Mouse (Mus musculus): ENCODE data around the gene Stat3. TPM values are rescaled to one million over a fixed set of nuclear protein-coding genes. Genes with fewer than 3 reads are reported as not detected.

Gene Stat3
- polyA plus RNA-seq, 1 experiment from 2014 or later, result 50.6 TPM

DNA sequence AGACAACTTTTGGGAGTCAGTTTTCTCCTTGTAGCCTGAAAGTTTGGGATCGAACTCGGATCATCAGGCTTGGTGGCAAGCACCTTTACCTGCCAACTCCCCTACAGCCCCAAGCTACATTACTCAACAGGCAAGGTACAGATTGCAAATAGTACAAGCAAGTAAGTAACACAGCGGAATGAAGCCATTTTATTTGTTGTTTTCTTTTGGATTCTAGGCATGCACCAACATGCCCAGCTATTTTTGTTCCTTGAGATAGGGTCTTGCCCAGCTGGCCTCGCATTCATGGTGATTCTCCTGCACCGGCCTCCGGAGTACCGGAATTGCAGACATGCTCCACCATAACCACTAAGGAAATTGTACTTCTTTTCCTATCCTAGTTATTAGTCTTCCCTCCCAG is 33.9 kb upstream of the Stat3 start:
- no peak overlapping the region for H3K4me3 ChIP-seq
- no peaks in the 10 kb centered on the region for H3K27me3 ChIP-seq
- ATAC-seq (replicated peaks; ENCODE audit: insufficient number of reproducible peaks, insufficient read depth, low FRiP score, low read depth), result no peak
- no peak overlapping the region for H3K27ac ChIP-seq
- no peak overlapping the region for H3K4me2 ChIP-seq
- H3K36me3 ChIP-seq, result no peaks in the 10 kb centered on the region
- H3K9me3 ChIP-seq (replicated peaks), result no peaks in the 10 kb centered on the region
- no peak overlapping the region for H3K9ac ChIP-seq
- 79% methylated on average over 7 of the region's 7 CpGs for WGBS
- peaks cover 24% of the 10 kb centered on the region for H3K4me1 ChIP-seq (replicated peaks)

DNA sequence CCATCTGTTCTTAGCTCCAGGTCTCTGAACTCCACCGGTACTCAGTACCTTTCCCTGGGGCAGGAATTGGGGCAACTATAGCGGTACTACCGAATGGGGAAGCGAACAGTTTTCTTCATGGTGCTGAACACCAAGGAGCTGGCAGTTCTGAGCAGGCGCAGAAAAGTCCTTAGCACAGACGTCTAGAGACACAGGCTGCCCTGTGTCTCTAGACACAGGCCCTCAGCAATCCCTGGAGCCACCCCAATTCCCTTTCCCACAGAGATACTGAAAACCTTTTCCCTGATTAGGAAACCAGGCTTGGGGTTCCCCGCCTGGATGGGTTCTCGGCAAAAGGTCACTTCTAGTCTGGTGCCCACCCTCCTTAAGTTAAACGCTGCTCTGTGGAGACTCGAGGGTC is 32.1 kb upstream of the Stat3 start:
- no peak for ATAC-seq (replicated peaks; ENCODE audit: insufficient number of reproducible peaks, insufficient read depth, low FRiP score, low read depth)
- WGBS, result 68% methylated on average over 10 of the region's 10 CpGs
- peak overlapping the region; percentile 98 for H3K27ac ChIP-seq
- no peak overlapping the region for H3K4me3 ChIP-seq
- no peaks in the 10 kb centered on the region for H3K27me3 ChIP-seq
- peaks cover 42% of the 10 kb centered on the region for H3K4me1 ChIP-seq (replicated peaks)
- H3K9me3 ChIP-seq (replicated peaks), result no peaks in the 10 kb centered on the region
- peak overlapping the region; percentile 67 for H3K4me2 ChIP-seq
- H3K9ac ChIP-seq, result peak overlapping the region; percentile 49; the same call in 1 of the 2 replicates
- peaks cover 1% of the 10 kb centered on the region; the same call in 1 of the 2 replicates for H3K36me3 ChIP-seq

DNA sequence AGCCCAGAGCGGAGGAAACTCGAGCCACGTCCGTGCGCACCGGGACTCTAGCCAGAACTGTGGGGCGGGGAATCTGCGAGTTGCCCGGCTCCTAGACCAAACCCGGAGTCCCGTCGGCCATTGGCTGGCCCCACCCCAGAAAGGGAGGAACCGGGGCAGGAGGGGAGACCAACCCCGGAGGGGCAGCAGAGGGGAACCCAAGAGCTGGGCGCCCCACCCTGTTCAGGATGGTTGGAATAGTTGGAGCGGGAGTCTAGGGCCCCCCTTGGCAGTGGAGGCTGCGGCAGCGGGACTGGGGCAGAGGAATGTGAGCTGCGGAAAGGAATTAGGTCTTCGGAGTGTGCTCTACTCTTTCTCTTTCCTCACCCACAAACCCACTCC is 31.2 kb upstream of the Stat3 start, which contains the start of gene Cavin1:
Gene Cavin1, minus strand, starts transcription at position 331 of the 381 bp plus-strand sequence.
- Histone ChIP-seq H3K27me3 (no peaks in the 10 kb centered on the region), H3K4me2 (peak within 1 kb of the TSS; percentile 67), H3K9me3 (replicated peaks) (no peaks in the 10 kb centered on the region), H3K27ac (peak within 1 kb of the TSS; percentile 98), H3K9ac (peak within 1 kb of the TSS; percentile 95), H3K36me3 (peaks cover 4% of the 10 kb centered on the region; the same call in 1 of the 2 replicates), H3K4me1 (replicated peaks) (peaks cover 51% of the 10 kb centered on the region), H3K4me3 (peak within 1 kb of the TSS; percentile 85)
- WGBS, result 0% methylated on average over 20 of the region's 20 CpGs
- peak; percentile 94 for ATAC-seq (replicated peaks; ENCODE audit: insufficient number of reproducible peaks, insufficient read depth, low FRiP score, low read depth)

DNA sequence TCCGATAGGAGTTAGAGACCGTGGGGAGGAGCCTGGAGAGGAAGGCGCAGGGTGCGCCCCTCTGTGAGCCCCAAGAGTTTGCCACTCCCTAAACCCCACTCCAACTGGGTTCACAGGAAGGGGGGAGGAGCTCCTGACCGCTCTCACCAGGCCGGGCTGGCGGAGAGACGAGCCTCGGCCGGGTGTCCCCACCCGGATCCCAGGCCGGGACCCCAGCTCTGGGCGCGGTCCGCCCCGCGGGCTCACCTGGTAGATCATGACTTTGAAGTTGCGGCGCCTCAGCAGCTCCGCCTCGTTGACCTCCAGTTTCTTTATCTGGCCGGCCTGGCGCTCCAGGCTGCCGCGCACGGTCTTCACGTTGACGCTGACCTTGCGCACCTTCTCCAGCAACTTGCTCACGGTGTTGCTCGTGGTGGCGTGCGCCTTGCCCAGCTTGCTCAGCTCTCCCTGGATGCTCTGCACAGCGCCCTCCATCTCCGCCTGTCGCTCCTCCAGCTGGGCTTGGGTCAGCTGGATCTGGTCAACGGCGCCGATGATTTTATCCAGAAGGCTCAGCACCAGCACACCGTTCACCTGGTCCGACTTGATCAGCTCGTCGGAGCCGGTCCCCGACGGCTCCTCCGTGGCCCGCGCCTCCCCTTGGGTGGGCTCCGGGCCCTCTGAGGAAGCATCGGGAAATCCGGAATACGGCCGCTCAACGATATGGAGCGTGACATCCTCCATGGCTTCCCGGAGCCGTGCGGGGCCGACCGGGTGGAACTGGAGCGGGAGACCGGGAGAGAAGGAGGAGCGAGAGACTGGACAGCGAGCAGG is 30.6 kb upstream of the Stat3 start:
- peak; percentile 63 for ATAC-seq (replicated peaks; ENCODE audit: insufficient number of reproducible peaks, insufficient read depth, low FRiP score, low read depth)
- H3K27ac ChIP-seq, result peak overlapping the region; percentile 98
- no peaks in the 10 kb centered on the region for H3K27me3 ChIP-seq
- H3K36me3 ChIP-seq, result peaks cover 4% of the 10 kb centered on the region; the same call in 1 of the 2 replicates
- H3K4me2 ChIP-seq, result peak overlapping the region; percentile 67
- H3K4me1 ChIP-seq (replicated peaks), result peaks cover 52% of the 10 kb centered on the region
- under 1% methylated on average over 65 of the region's 65 CpGs for WGBS
- peak overlapping the region; percentile 85 for H3K4me3 ChIP-seq
- peak overlapping the region; percentile 95 for H3K9ac ChIP-seq
- no peaks in the 10 kb centered on the region for H3K9me3 ChIP-seq (replicated peaks)

DNA sequence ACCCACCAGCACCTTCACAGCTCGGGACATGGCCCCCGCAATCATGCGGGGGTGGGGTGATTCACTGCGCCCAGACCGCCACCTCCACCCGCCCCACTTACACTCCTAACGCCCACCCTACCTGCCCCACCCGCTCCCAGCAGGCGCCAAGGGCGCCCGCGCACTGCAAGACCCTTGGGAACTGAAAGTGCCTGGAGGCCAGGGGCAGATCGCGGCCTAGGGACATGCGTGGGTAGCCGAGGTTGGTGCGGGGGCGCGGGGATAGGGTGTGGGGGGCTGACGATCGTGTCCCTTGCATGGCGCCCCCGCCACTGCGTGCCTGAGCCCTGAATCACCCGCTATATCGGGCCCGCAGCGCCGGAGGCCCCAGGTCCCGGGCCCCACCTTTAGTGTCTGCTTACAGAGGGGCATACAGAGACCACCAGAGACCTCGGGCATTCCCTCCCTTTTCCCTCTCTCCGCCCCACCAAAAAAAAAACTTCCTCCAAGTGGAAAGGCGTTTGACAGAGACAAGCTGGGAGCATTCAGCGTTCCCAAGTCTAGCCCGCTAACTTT is 29.9 kb upstream of the Stat3 start:
- Histone ChIP-seq H3K4me2 (peak overlapping the region; percentile 67), H3K9ac (peak overlapping the region; percentile 95), H3K36me3 (peaks cover 4% of the 10 kb centered on the region; the same call in 1 of the 2 replicates), H3K27ac (peak overlapping the region; percentile 98), H3K4me3 (peak overlapping the region; percentile 85), H3K27me3 (no peaks in the 10 kb centered on the region), H3K9me3 (replicated peaks) (no peaks in the 10 kb centered on the region), H3K4me1 (replicated peaks) (peaks cover 56% of the 10 kb centered on the region)
- ATAC-seq (replicated peaks; ENCODE audit: insufficient number of reproducible peaks, insufficient read depth, low FRiP score, low read depth), result no peak
- 2% methylated on average over 35 of the region's 35 CpGs for WGBS

DNA sequence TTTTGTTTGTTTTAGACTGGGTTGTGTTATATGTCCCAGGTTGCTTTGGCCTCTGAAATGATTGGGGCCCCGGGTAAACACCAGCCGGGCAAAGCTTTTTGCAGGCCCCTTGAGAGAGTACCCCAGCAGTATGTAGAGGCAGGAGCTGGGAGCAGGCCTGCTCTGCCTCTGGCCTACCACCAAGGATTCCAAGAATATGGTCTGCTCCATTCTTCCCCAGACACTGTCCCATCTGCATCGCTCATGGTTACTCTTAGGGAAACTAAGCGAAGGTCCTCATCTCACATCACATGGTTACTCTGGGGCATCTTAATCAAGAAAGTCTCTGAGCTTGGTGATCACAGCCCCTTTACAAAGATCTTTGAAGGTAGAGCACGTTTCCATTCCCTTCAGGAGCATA is 29.2 kb upstream of the Stat3 start:
- Histone ChIP-seq H3K27me3 (no peaks in the 10 kb centered on the region), H3K4me2 (peak overlapping the region; percentile 67), H3K9ac (peak overlapping the region; percentile 95), H3K4me3 (peak overlapping the region; percentile 85), H3K4me1 (replicated peaks) (peaks cover 62% of the 10 kb centered on the region), H3K9me3 (replicated peaks) (no peaks in the 10 kb centered on the region), H3K27ac (peak overlapping the region; percentile 98), H3K36me3 (peaks cover 6% of the 10 kb centered on the region; the same call in 1 of the 2 replicates)
- 49% methylated on average over 5 of the region's 5 CpGs for WGBS
- no peak for ATAC-seq (replicated peaks; ENCODE audit: insufficient number of reproducible peaks, insufficient read depth, low FRiP score, low read depth)

DNA sequence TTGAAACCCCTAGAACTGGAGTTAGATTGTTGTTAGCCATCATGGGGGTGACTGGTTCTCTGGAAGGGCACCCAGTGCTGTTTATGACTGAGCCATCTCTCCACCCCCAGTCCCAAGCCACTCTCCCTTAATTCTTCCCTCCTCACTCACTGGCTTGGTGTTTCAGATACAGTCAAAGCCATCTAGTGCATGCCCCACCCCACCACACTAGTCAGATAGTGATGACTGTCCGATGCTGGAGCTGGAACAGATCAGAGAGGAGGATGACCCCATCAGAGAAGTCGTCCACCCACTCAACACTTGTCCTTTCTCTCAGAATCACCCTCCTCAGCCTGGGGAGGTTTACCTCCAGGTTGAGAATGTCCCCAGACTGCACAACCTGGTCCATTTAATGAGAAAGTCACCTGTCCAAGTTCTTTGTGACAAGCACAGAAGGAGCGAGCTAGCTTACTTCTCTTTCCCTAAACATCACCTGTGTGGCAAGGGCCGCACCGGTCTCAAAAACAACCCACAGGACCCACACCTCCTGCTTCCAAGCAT is 28.6 kb upstream of the Stat3 start:
- peaks cover 6% of the 10 kb centered on the region; the same call in 1 of the 2 replicates for H3K36me3 ChIP-seq
- peak overlapping the region; percentile 85 for H3K4me3 ChIP-seq
- H3K9ac ChIP-seq, result peak overlapping the region; percentile 95
- 50% methylated on average over 5 of the region's 5 CpGs for WGBS
- H3K27ac ChIP-seq, result peak overlapping the region; percentile 98
- peaks cover 64% of the 10 kb centered on the region for H3K4me1 ChIP-seq (replicated peaks)
- H3K4me2 ChIP-seq, result peak overlapping the region; percentile 67
- no peak for ATAC-seq (replicated peaks; ENCODE audit: insufficient number of reproducible peaks, insufficient read depth, low FRiP score, low read depth)
- H3K9me3 ChIP-seq (replicated peaks), result no peaks in the 10 kb centered on the region
- H3K27me3 ChIP-seq, result no peaks in the 10 kb centered on the region

DNA sequence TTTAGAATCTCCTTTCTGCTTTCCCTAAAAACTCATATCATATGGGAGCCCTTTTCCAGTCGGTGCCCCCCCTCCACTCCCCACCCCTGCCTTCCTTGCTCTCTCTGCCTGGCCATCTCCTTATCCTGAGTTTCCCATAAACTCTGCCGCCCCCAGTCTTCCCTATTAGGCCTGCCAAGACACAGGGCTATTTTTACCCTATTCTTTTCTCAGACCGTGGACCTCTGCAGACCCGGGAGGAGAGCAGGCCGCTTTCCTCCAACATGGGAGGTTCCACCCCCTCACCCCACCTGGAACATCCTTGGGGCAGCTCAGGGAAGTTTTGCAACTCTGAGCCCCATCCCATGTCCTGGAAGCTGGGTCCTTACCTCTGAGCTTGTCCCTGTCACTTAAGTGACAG is 28.0 kb upstream of the Stat3 start:
- no peaks in the 10 kb centered on the region for H3K9me3 ChIP-seq (replicated peaks)
- ATAC-seq (replicated peaks; ENCODE audit: insufficient number of reproducible peaks, insufficient read depth, low FRiP score, low read depth), result no peak
- H3K4me2 ChIP-seq, result peak overlapping the region; percentile 67
- H3K27ac ChIP-seq, result peak overlapping the region; percentile 98
- no peaks in the 10 kb centered on the region for H3K27me3 ChIP-seq
- H3K9ac ChIP-seq, result peak overlapping the region; percentile 95
- H3K4me1 ChIP-seq (replicated peaks), result peaks cover 70% of the 10 kb centered on the region
- peaks cover 6% of the 10 kb centered on the region; the same call in 1 of the 2 replicates for H3K36me3 ChIP-seq
- H3K4me3 ChIP-seq, result peak overlapping the region; percentile 85
- WGBS, result 18% methylated on average over 5 of the region's 5 CpGs

DNA sequence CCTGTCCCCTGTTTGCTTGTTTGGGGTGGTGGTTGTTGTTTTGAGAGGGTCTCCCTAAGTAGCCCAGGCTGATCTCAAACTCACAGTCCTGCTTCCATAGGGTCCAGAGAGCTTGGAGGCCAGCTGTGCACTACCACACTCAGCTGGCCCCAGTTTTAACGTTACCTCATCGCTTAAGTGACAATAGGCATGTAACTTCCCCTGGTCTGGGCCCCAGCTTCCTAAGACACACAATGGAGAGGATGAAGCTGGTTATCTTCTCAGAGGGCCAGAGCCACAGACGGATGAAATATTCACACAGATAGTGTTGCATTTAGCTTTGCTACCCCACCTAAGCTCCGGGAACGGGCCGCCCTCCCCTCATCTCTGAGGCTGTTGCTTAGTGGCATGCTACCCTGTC is 26.4 kb upstream of the Stat3 start:
- Histone ChIP-seq H3K9ac (peak overlapping the region; percentile 47), H3K4me1 (replicated peaks) (peaks cover 75% of the 10 kb centered on the region), H3K27me3 (no peaks in the 10 kb centered on the region), H3K36me3 (peaks cover 6% of the 10 kb centered on the region; the same call in 1 of the 2 replicates), H3K9me3 (replicated peaks) (no peaks in the 10 kb centered on the region), H3K4me3 (peak overlapping the region; percentile 85), H3K4me2 (peak overlapping the region; percentile 67), H3K27ac (peak overlapping the region; percentile 98)
- ATAC-seq (replicated peaks; ENCODE audit: insufficient number of reproducible peaks, insufficient read depth, low FRiP score, low read depth), result no peak
- WGBS, result 28% methylated on average over 6 of the region's 6 CpGs

DNA sequence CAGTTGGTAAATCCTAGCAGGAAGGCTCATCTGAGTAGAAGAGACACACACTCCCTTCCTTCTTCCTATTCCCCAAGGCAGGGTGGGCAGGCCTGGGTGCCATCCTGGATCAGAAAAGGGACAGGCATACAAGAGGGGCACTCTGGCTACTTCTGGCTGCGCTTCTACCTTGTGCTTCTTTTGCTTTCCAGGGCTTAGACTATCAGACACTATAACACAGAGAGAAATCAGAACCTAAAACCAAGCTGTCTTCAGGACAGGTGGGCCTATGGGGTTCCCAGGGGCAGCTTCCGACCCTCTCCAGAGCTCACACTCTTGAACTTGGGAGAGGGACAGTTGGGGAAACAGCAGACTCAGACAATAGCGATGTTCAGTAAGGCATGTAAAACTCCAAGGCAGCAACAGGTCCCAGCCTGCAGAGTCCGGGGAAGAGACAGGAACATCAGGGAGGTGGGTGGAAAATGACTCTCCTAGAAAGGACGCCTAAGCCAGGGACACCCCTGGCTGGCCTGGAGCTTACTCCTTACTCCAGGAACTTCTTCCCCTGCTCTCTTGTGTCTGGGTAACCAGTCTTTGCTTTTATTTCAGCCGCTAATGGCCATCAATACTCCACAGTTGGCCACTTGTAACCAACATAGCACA is 25.7 kb upstream of the Stat3 start:
- Histone ChIP-seq H3K27ac (peak overlapping the region; percentile 98), H3K9me3 (replicated peaks) (no peaks in the 10 kb centered on the region), H3K4me3 (peak overlapping the region; percentile 5; the same call in 1 of the 2 replicates), H3K4me2 (peak overlapping the region; percentile 67), H3K9ac (peak overlapping the region; percentile 47; the same call in 1 of the 2 replicates), H3K27me3 (no peaks in the 10 kb centered on the region), H3K36me3 (peaks cover 6% of the 10 kb centered on the region; the same call in 1 of the 2 replicates), H3K4me1 (replicated peaks) (peaks cover 83% of the 10 kb centered on the region)
- WGBS, result 76% methylated on average over 6 of the region's 6 CpGs
- ATAC-seq (replicated peaks; ENCODE audit: insufficient number of reproducible peaks, insufficient read depth, low FRiP score, low read depth), result no peak

DNA sequence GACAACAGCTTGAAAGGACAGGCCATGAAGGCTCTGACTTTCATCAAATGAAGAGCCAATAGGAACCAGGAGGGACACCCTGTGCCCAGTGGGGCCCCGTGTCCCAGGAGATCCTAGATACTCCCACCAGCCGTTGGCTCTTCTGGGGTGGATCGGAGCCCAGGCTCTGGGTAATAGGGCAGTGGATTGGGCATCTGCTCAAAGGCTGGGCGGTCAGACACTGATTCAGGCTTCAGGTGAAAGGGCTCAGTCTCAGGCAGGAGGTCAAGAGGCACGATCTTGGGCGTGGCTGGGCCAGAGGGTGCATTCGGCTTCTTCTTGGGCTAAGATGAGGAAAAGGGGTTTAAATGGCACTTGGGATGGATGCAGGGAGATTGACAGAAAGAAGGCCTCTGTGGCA is 24.8 kb upstream of the Stat3 start:
- Histone ChIP-seq H3K4me3 (no peak overlapping the region), H3K9ac (0 out of 2 replicates have a peak overlapping the region, but pooled peaks have one; percentile 27), H3K4me2 (peak overlapping the region; percentile 67), H3K36me3 (peaks cover 6% of the 10 kb centered on the region; the same call in 1 of the 2 replicates), H3K4me1 (replicated peaks) (peaks cover 91% of the 10 kb centered on the region), H3K9me3 (replicated peaks) (no peaks in the 10 kb centered on the region), H3K27ac (peak overlapping the region; percentile 98), H3K27me3 (no peaks in the 10 kb centered on the region)
- 80% methylated on average over 7 of the region's 7 CpGs for WGBS
- ATAC-seq (replicated peaks; ENCODE audit: insufficient number of reproducible peaks, insufficient read depth, low FRiP score, low read depth), result no peak
